Mouse (Mus musculus) intestine, embryonic 14.5 days (tissue): ENCODE measurements at regions not wholly inside any gene's neighbourhood (a gene's known extent, or its start where the extent isn't known, plus 50 kb on each side); places are given as distances from the start of the nearest gene placed in this dataset.
A peak's percentile ranks its signal among the peaks of the same experiment; 100 is the strongest.

Source experiments
- ATAC-seq: fragments of 200-750 bp; cut with Nextera tagmentation; replicated peaks from 2 replicates; pipeline ENCODE4 v1.8.0; 2017; ENCODE audit warnings: low read depth, moderate number of reproducible peaks, moderate TSS enrichment, moderate library complexity; ENCODE audit not compliant: low FRiP score, low TSS enrichment
- DNase-seq: peaks from one replicate; pipeline ENCODE4 v3.0.0-alpha.2; 2018; ENCODE audit warnings: low spot score
- H3K27ac ChIP-seq: fragments of 300-500 bp; sonication (generic); 2 replicates; pipeline ENCODE4 v1.5.1; 2014; ENCODE audit warnings: low read depth, mild to moderate bottlenecking, control low read depth
- H3K27me3 ChIP-seq: fragments of 300-500 bp; sonication (generic); replicated peaks from 2 replicates; pipeline ENCODE4 v1.6.1; 2014; ENCODE audit warnings: low read length, control low read depth; ENCODE audit not compliant: control insufficient read depth, insufficient read depth
- H3K36me3 ChIP-seq: fragments of 300-500 bp; sonication (generic); 2 replicates; pipeline ENCODE4 v1.6.1; 2014; ENCODE audit warnings: low read length, control low read depth; ENCODE audit not compliant: control insufficient read depth, insufficient read depth
- H3K4me1 ChIP-seq: fragments of 300-500 bp; sonication (generic); replicated peaks from 2 replicates; pipeline ENCODE4 v1.6.1; 2014; ENCODE audit warnings: low read length, control low read depth, mixed read lengths; ENCODE audit not compliant: control insufficient read depth, insufficient read depth
- H3K4me2 ChIP-seq: fragments of 300-500 bp; sonication (generic); 2 replicates; pipeline ENCODE4 v1.6.1; 2014; ENCODE audit warnings: low read length
- H3K4me3 ChIP-seq: fragments of 300-500 bp; sonication (generic); 2 replicates; pipeline ENCODE4 v1.5.1; 2014; ENCODE audit warnings: low read depth, low read length, control low read depth, mixed read lengths
- H3K9ac ChIP-seq: fragments of 300-500 bp; sonication (generic); 2 replicates; pipeline ENCODE4 v1.6.1; 2014; ENCODE audit warnings: mild to moderate bottlenecking, low read length
- H3K9me3 ChIP-seq: fragments of 300-500 bp; sonication (generic); 2 replicates; pipeline ENCODE4 v1.6.1; 2016; ENCODE audit warnings: low read length, control low read depth; ENCODE audit not compliant: control insufficient read depth
- WGBS: fragments of 180-500 bp; shearing (Covaris S2); extraction: QIAGEN DNeasy Blood & Tissue Kit; methylation state at CpG from one replicate; pipeline ENCODE4 v1.1.7; 2014; 5-methylcytosine and 5-hydroxymethylcytosine counted together

DNA sequence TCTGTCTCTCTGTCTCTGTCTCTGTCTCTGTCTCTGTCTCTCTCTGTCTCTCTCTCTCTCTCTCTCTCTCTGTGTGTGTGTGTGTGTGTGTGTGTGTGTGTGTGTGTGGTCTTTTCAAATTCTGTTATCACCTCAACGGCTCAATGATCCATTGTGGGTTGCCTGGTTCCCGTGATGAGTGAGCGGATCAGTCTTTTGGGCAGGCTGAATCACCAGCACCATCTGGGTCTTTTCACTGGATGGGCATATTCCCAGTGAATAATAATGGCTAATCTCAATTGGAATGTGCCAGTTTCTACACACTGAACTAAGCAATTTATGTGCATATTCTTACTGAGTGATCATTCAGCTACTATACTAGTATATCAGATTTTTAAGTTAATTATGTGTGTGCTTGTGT lies 216.4 kb downstream of the Lmx1a start:
- H3K27me3 ChIP-seq = no peaks in the 10 kb centered on the region
- no peak overlapping the region for H3K9ac ChIP-seq
- DNase-seq = no peak
- H3K4me2 ChIP-seq = no peak overlapping the region
- H3K4me1 ChIP-seq = no peaks in the 10 kb centered on the region
- ATAC-seq = no peak
- H3K27ac ChIP-seq = no peak overlapping the region
- H3K36me3 ChIP-seq = no peaks in the 10 kb centered on the region
- H3K4me3 ChIP-seq = no peak overlapping the region
- 64% methylated on average over 3 of the region's 3 CpGs for WGBS
- no peaks in the 10 kb centered on the region for H3K9me3 ChIP-seq

DNA sequence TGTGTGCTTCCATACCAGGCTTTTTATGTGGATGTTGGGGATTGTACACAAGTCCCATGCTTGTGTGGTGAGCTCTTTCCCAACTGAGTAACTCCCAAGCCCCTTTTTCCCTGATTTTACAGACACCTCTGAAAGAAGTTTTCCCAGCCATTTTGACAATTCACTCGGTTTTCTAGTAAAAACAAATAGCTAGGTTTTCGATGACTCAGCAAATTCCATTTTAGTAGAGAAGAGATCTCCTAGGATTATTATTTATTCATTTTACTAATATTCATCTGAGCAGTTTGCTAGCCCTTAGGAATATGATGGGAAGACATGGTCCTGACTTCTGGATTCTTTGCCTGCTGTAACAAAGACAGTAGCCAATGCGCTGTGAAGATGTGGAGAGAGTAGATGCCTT lies 223.0 kb downstream of the Lmx1a start:
- ATAC-seq = no peak
- H3K27me3 ChIP-seq = no peaks in the 10 kb centered on the region
- 64% methylated on average over 3 of the region's 3 CpGs for WGBS
- H3K36me3 ChIP-seq = no peaks in the 10 kb centered on the region
- no peak for DNase-seq
- H3K9me3 ChIP-seq = no peaks in the 10 kb centered on the region
- H3K4me3 ChIP-seq = no peak overlapping the region
- H3K27ac ChIP-seq = no peak overlapping the region
- no peak overlapping the region for H3K4me2 ChIP-seq
- H3K9ac ChIP-seq = no peak overlapping the region
- no peaks in the 10 kb centered on the region for H3K4me1 ChIP-seq

DNA sequence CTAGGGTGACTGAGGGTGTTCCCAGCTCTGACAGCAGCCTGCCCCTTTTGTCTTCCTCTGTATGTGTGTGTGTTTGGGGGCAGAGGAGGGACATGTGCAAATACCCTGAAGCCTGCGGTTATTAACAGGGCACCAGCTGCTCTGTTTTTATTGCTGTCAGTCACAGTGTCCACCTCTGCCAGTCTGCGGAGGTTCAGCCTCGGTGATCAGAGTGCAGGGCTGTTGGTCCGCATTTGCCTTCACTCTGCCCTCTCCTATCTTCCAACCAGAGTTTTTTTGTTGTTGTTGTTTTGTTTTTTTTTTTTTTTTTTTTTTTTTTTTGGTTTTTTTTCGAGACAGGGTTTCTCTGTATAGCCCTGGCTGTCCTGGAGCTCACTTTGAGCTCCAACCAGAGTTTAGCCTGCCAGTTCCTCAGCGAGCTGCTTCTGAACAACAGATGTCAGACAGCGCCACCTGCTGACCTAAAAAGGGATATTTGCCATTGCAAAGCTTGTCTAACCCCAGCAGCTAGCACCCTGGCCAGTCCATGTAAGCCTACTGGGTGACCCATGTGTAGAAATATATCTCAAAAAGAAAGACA lies 226.0 kb downstream of the Lmx1a start:
- Histone ChIP-seq H3K36me3 (no peaks in the 10 kb centered on the region), H3K4me3 (no peak overlapping the region), H3K27me3 (no peaks in the 10 kb centered on the region), H3K9ac (no peak overlapping the region), H3K4me1 (no peaks in the 10 kb centered on the region), H3K4me2 (no peak overlapping the region), H3K9me3 (no peaks in the 10 kb centered on the region), H3K27ac (no peak overlapping the region)
- ATAC-seq (peak; percentile 74), DNase-seq (peak; percentile 92)
- WGBS = 31% methylated on average over 7 of the region's 7 CpGs

DNA sequence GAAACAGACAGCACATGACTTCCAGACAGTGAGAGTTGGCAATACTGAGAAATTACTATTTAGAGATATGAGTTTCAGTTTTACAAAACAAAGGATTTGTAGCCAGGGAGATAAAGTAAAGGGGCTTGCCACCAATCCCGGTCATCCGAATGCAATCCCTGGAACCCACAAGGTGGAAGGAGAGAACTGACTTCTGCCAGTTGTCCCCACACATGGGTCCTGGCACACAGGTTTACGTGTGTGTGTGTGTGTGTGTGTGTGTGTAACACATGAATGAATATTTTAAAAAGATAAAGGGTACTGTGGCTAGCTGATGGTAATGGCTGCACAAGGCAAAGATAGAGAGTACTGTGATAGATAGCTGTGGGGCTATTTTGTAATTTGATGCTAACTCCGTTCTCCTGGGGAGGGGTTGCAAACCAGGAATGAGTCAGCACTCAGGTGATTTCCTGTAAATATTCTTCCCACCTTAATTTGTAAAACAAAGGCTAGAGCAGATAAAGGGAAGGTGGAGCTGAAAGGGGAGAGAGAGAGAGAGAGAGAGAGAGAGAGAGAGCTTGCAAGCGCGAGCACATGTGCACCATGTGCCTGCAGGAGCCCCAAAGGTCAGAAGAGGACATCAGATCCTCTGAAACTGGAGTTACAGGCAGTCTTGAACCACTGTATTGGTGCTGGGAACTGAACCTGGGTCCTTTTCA lies 226.7 kb downstream of the Lmx1a start:
- H3K27me3 ChIP-seq = no peaks in the 10 kb centered on the region
- no peaks in the 10 kb centered on the region for H3K36me3 ChIP-seq
- no peak overlapping the region for H3K4me2 ChIP-seq
- no peak for DNase-seq
- no peak overlapping the region for H3K9ac ChIP-seq
- no peak overlapping the region for H3K4me3 ChIP-seq
- ATAC-seq = no peak
- H3K9me3 ChIP-seq = no peaks in the 10 kb centered on the region
- no peaks in the 10 kb centered on the region for H3K4me1 ChIP-seq
- H3K27ac ChIP-seq = no peak overlapping the region
- WGBS = 59% methylated on average over 6 of the region's 6 CpGs

DNA sequence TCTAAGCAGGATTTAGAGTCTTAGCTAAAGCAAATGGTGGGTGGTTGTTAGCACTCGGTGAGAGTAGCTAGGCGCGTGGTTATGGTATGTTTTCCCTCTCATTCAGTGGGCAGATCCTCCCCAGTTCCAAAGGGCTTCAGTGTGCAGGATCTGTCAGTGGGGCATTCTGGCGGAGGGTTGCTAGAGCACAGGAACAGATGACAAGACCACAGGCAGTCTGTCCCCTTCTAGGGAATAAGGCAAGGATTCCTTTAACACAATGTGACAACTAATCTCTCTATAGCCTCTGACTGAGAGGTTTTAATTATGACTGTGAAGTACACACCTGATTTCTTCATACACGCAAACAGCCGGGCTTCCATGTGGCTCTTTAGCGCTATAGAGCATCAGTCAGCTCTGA lies 233.9 kb downstream of the Lmx1a start:
- H3K9ac ChIP-seq = no peak overlapping the region
- no peaks in the 10 kb centered on the region for H3K4me1 ChIP-seq
- 0 out of 2 replicates have a peak, but pooled peaks cover 3% of the 10 kb centered on the region for H3K27me3 ChIP-seq
- no peak overlapping the region for H3K4me2 ChIP-seq
- H3K9me3 ChIP-seq = no peaks in the 10 kb centered on the region
- no peak overlapping the region for H3K4me3 ChIP-seq
- WGBS = 87% methylated on average over 7 of the region's 7 CpGs
- H3K36me3 ChIP-seq = no peaks in the 10 kb centered on the region
- ATAC-seq (no peak), DNase-seq (no peak)
- no peak overlapping the region for H3K27ac ChIP-seq

DNA sequence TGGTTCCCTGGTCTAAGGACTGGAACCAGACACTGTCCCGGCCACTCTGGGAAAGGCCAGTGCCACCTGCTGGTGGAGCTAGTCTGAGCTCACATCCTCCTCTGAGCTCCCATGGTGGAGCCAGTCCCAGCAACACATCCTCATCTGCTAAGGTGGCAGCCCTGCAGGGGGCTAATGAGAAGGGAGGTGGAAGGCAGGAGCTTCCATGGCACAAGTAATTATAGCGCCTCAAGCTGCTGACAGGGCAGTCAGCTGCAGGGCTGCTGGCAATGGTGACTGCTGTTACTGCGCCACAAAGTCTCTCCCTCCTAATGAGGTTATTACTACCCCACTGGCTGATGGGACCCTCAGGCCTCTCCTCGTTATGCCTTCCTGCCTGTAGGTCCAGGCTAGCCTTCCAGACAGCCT lies 239.0 kb downstream of the Lmx1a start:
- no peak for ATAC-seq
- no peak overlapping the region for H3K27ac ChIP-seq
- H3K4me2 ChIP-seq = no peak overlapping the region
- H3K4me1 ChIP-seq = no peaks in the 10 kb centered on the region
- 29% methylated on average over 4 of the region's 4 CpGs for WGBS
- no peak overlapping the region for H3K4me3 ChIP-seq
- H3K27me3 ChIP-seq = 0 out of 2 replicates have a peak, but pooled peaks cover 7% of the 10 kb centered on the region
- no peak overlapping the region for H3K9ac ChIP-seq
- no peak for DNase-seq
- no peaks in the 10 kb centered on the region for H3K9me3 ChIP-seq
- no peaks in the 10 kb centered on the region for H3K36me3 ChIP-seq

DNA sequence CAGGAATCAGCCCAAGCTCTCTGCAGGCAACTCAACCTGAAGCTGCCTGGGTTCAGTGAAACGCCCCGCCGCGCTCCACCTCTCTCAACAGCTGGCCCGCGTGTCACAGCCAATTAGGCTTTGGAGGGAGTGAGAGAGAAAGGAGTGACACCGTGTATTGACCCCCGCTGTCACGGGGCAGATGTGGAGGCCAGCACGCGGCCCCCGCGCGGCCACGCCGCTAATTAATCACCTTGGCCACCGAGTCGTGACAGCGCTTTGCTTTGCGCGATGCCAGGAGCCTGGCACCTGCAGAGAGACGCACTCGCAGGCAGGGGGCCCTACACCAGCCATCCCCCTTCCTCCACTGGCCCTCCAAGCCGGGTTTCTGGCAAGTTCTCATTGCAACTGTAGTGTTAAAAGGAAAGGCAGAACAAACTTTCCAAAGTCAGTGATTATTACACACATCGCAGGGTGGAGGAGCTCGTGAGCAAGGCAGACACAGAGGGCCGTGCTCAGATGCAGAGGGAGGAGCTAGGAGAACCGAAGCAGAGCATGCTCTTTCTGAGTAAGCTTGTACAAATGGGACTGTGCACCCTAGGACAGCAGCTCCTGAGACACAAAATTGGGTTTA lies 240.8 kb downstream of the Lmx1a start:
- Histone ChIP-seq H3K27me3 (0 out of 2 replicates have a peak, but pooled peaks cover 7% of the 10 kb centered on the region), H3K9me3 (no peaks in the 10 kb centered on the region), H3K9ac (peak overlapping the region; percentile 34; the same call in 1 of the 2 replicates), H3K27ac (no peak overlapping the region), H3K4me3 (peak overlapping the region; percentile 36), H3K4me1 (no peaks in the 10 kb centered on the region), H3K4me2 (peak overlapping the region; percentile 88), H3K36me3 (no peaks in the 10 kb centered on the region)
- DNase-seq = peak; percentile 76
- WGBS = 2% methylated on average over 28 of the region's 28 CpGs
- peak; percentile 57 for ATAC-seq

DNA sequence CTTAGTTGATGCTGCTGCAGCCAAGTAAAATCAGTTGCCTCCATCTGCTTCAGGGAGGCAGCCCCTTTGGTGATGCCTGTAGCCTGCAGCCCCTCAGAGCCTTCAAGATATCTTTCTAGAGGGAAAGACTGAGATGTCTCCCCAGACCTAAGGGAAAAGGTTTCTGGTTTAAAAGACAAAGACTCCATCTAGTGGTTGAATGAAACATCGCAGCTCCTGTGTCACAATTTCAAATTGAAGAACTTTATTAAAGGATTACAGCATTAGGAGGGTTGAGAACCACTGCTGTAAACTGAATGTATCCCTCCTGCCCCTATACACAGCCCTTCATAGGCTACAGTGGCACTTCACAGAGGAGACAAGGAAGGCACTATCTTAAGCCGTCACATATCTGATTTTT lies 243.1 kb downstream of the Lmx1a start:
- no peak overlapping the region for H3K4me3 ChIP-seq
- H3K27me3 ChIP-seq = 0 out of 2 replicates have a peak, but pooled peaks cover 7% of the 10 kb centered on the region
- no peaks in the 10 kb centered on the region for H3K36me3 ChIP-seq
- no peak overlapping the region for H3K27ac ChIP-seq
- no peak overlapping the region for H3K9ac ChIP-seq
- no peaks in the 10 kb centered on the region for H3K4me1 ChIP-seq
- H3K4me2 ChIP-seq = no peak overlapping the region
- 33% methylated on average over 2 of the region's 2 CpGs for WGBS
- DNase-seq (no peak), ATAC-seq (0 out of 2 replicates have a peak, but pooled peaks have one; percentile 12)
- H3K9me3 ChIP-seq = no peaks in the 10 kb centered on the region
